Mouse (Mus musculus) thymus, adult 2 months (tissue): ENCODE measurements around the gene BC049352.

Source experiments
- CTCF ChIP-seq: fragments of 200-500 bp; IDR thresholded peaks from 2 replicates; pipeline ENCODE4 v1.5.1; 2012; ENCODE audit warnings: mild to moderate bottlenecking, control low read depth, low read length, moderate library complexity, borderline replicate concordance; ENCODE audit not compliant: control insufficient read depth, poor library complexity, insufficient read depth; ENCODE audit errors: extremely low read depth
- POLR2A ChIP-seq: fragments of 200-500 bp; IDR thresholded peaks from 2 replicates; pipeline ENCODE4 v1.6.1; 2012; ENCODE audit warnings: mild to moderate bottlenecking, low read length, control low read depth, moderate library complexity; ENCODE audit not compliant: control insufficient read depth, poor library complexity, insufficient read depth; ENCODE audit errors: extremely low read depth

DNA sequence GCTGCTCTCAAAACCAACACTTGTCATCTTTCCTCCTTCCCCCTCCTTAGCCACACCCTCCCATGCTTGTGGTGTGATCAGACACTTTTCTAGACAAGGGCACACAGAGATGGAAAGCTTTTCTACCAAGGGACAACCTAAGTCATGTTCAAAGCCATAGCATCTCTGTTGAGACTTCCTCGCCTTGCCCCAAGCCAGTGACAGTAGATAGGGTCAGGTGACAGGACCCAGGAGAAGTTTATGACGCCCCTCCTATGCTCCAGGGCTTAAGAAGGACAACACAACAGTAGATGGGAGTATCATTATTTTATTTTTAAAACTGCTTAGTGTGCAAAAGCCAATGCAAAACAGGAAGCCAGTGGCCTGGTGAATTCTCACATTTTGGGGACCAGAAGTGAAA lies 65.7 kb downstream of the BC049352 start:
- TF ChIP-seq CTCF (no peak), POLR2A (no peak)
